Mouse (Mus musculus) forebrain, embryonic 16.5 days (tissue): Measurements from ENCODE around the gene Gpc6. TPM values are rescaled to one million over a fixed set of nuclear protein-coding genes. Genes with fewer than 3 reads are reported as not detected.
A peak's percentile ranks its signal among the peaks of the same experiment; 100 is the strongest.

Experiments
- ATAC-seq: fragments of 200-750 bp; cut with Nextera tagmentation; 2 replicates; pipeline ENCODE4 v1.8.0; 2017; ENCODE audit warnings: mild to moderate bottlenecking, moderate library complexity
- H3K27ac ChIP-seq: fragments of 300-500 bp; sonication (generic); 2 replicates; pipeline ENCODE4 v1.5.1; 2014; ENCODE audit warnings: low read length, control low read depth
- H3K27me3 ChIP-seq: fragments of 300-500 bp; sonication (generic); replicated peaks from 2 replicates; pipeline ENCODE4 v1.6.1; 2014; ENCODE audit warnings: low read length; ENCODE audit not compliant: control insufficient read depth, insufficient read depth
- H3K36me3 ChIP-seq: fragments of 300-500 bp; sonication (generic); 2 replicates; pipeline ENCODE4 v1.6.1; 2014; ENCODE audit not compliant: control insufficient read depth, insufficient read depth
- H3K4me1 ChIP-seq: fragments of 300-500 bp; sonication (generic); replicated peaks from 2 replicates; pipeline ENCODE4 v1.6.1; 2014; ENCODE audit warnings: low read length; ENCODE audit not compliant: control insufficient read depth, insufficient read depth
- H3K4me2 ChIP-seq: fragments of 300-500 bp; sonication (generic); 2 replicates; pipeline ENCODE4 v1.6.1; 2014; ENCODE audit warnings: mild to moderate bottlenecking, low read length, control low read depth
- H3K4me3 ChIP-seq: fragments of 300-500 bp; sonication (generic); replicated peaks from 2 replicates; pipeline ENCODE4 v1.5.1; 2014; ENCODE audit warnings: mild to moderate bottlenecking, low read length, control low read depth
- H3K9ac ChIP-seq: fragments of 300-500 bp; sonication (generic); replicated peaks from 2 replicates; pipeline ENCODE4 v1.6.1; 2014; ENCODE audit warnings: low read depth, low read length, control low read depth
- H3K9me3 ChIP-seq: fragments of 300-500 bp; sonication (generic); 2 replicates; pipeline ENCODE4 v1.6.1; 2016; ENCODE audit warnings: low read length; ENCODE audit not compliant: control insufficient read depth
- WGBS: fragments of 180-500 bp; shearing (Covaris S2); extraction: QIAGEN DNeasy Blood & Tissue Kit; methylation state at CpG from one replicate; pipeline ENCODE4 v1.1.7; 2014; 5-methylcytosine and 5-hydroxymethylcytosine counted together
- polyA plus RNA-seq: library from polyadenylated mRNA; unstranded; fragments of >200 nt; fragmentation: Nextera tagmentation; extraction: Ambion mirVana; gene quantifications from 2 replicates; pipeline ENCODE4 v1.2.1, GENCODE M21; 2015

The Gpc6 gene
- polyA plus RNA-seq, 1 experiment from 2014 or later, result 18.2 TPM

DNA sequence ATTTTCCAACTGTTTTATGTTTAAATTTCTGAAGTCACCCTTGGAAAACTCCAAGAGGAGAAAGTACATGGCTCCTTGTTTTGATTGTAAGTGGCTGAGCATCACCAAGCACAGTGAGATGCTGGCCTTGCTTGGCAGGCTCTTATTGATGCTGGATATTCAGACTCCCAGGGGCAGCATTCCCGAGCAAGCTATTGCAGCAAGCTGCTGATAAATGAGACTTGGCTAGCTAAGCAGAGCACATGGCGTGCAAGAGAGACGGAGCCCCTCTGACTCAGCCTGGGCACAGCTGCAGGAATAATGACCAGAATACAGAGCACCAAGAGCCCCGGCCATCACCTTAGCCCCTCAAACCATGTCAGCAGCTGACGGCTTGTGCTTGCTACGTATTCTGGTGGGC lies 1036.2 kb downstream of the Gpc6 start:
- peaks cover 12% of the 10 kb centered on the region for H3K4me1 ChIP-seq
- no peak overlapping the region for H3K4me3 ChIP-seq
- WGBS, result 38% methylated on average over 6 of the region's 6 CpGs
- H3K27ac ChIP-seq, result no peak overlapping the region
- no peak overlapping the region for H3K9ac ChIP-seq
- ATAC-seq, result peak; percentile 84
- no peaks in the 10 kb centered on the region for H3K9me3 ChIP-seq
- no peaks in the 10 kb centered on the region for H3K36me3 ChIP-seq
- no peaks in the 10 kb centered on the region for H3K27me3 ChIP-seq
- H3K4me2 ChIP-seq, result no peak overlapping the region

DNA sequence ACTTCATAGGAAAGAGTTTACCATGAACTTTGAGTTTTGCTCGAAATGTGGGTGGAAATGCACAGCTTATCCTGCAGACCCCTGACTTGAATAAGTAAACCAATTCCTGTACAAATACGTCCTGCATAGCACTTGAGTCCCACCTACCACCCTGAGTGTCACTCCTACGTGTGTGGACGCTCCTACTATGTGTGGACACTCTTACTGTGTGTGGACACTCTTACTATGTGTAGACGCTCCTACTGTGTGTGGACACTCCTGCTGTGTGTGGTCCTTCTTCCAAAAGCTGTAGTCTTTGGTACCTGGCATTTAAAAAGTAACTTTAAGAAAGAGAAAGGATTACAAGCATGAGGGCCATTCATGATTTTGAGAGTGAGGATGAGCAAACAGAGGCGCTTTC lies 1036.7 kb downstream of the Gpc6 start:
- Histone ChIP-seq H3K36me3 (no peaks in the 10 kb centered on the region), H3K4me3 (no peak overlapping the region), H3K9me3 (no peaks in the 10 kb centered on the region), H3K27me3 (no peaks in the 10 kb centered on the region), H3K4me1 (peaks cover 12% of the 10 kb centered on the region), H3K9ac (no peak overlapping the region), H3K4me2 (no peak overlapping the region), H3K27ac (no peak overlapping the region)
- ATAC-seq, result no peak
- 91% methylated on average over 6 of the region's 6 CpGs for WGBS

DNA sequence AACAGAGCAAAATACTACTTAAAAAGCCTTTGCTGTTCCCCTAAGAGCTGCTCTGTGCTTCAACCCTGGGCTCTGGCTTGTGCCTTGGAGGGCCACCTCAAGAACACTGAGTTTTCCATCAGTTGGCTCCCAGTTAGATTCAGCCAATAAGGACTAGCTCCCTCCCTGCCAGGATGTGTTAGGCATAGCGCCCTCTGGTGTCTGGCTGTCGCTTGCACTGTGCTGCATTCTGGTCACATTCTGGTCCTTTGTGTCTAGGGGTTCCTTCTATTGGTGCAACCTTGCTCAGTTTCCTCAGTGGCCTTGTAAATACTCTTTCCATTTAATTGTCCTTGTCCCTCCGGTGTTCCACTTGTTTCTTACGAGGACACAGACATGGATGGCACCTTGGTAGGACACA lies 1037.3 kb downstream of the Gpc6 start:
- Histone ChIP-seq H3K4me1 (peaks cover 12% of the 10 kb centered on the region), H3K9ac (no peak overlapping the region), H3K27ac (no peak overlapping the region), H3K9me3 (no peaks in the 10 kb centered on the region), H3K4me2 (no peak overlapping the region), H3K36me3 (no peaks in the 10 kb centered on the region), H3K27me3 (no peaks in the 10 kb centered on the region), H3K4me3 (no peak overlapping the region)
- WGBS, result 57% methylated on average over 4 of the region's 4 CpGs
- ATAC-seq, result no peak

DNA sequence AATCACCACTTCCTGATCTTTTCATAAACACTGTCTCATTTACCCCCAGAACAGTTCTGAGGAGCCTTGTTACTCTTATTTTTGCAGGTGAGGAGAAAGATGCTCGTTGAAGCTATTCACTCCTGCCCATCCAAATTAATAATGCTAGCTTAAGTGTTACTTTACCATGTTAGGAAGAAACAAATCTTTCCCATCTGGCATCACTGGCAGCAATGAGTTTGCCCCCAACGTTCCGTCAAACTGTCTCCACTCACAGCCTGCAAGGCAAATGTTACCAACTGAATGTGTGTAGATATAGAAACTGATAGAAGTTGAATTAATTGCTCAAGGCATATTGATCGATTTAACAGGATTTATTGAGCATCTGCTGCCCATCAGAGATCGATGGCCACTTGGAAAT lies 1047.5 kb downstream of the Gpc6 start:
- Histone ChIP-seq H3K27ac (no peak overlapping the region), H3K4me3 (no peak overlapping the region), H3K27me3 (no peaks in the 10 kb centered on the region), H3K36me3 (no peaks in the 10 kb centered on the region), H3K9me3 (no peaks in the 10 kb centered on the region), H3K9ac (no peak overlapping the region), H3K4me1 (no peaks in the 10 kb centered on the region), H3K4me2 (no peak overlapping the region)
- ATAC-seq, result no peak
- 75% methylated on average over 5 of the region's 5 CpGs for WGBS

- Histone ChIP-seq H3K27ac (no peak overlapping the region), H3K4me1 (0 out of 2 replicates have a peak, but pooled peaks cover 2% of the 10 kb centered on the region), H3K4me3 (no peak overlapping the region), H3K36me3 (no peaks in the 10 kb centered on the region), H3K9me3 (0 out of 2 replicates have a peak, but pooled peaks cover 2% of the 10 kb centered on the region), H3K27me3 (no peaks in the 10 kb centered on the region), H3K4me2 (no peak overlapping the region), H3K9ac (no peak overlapping the region)
- 74% methylated on average over 10 of the region's 10 CpGs for WGBS
- peak; percentile 88 for ATAC-seq
Observed at GRCm38 (mm10) chr14:117981532-117981931, 1056.4 kb downstream of the Gpc6 start.

DNA sequence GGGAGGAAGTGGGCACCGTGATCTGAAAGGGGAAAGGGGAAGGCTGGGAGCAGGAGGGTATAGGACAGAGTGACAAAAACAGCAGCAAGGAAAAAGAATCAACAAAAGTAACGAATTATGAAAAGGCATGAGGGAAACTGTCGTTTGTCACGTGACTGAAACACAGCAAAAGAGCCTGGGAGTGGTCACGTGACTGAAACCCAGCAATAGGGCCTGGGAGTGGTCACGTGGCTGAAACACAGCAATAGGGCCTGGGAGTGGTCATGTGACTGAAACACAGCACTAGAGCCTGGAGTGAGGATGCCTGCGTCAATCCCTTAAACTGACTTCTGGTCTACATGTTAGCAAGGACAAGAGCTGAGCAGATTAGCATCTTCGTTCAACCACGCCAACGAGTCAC lies 1063.3 kb downstream of the Gpc6 start:
- no peak overlapping the region for H3K4me2 ChIP-seq
- no peaks in the 10 kb centered on the region for H3K9me3 ChIP-seq
- H3K4me3 ChIP-seq, result no peak overlapping the region
- no peak overlapping the region for H3K9ac ChIP-seq
- no peaks in the 10 kb centered on the region for H3K4me1 ChIP-seq
- no peaks in the 10 kb centered on the region for H3K27me3 ChIP-seq
- 91% methylated on average over 10 of the region's 10 CpGs for WGBS
- ATAC-seq, result no peak
- no peaks in the 10 kb centered on the region for H3K36me3 ChIP-seq
- no peak overlapping the region for H3K27ac ChIP-seq

- H3K9me3 ChIP-seq, result no peaks in the 10 kb centered on the region
- H3K4me3 ChIP-seq, result no peak overlapping the region
- H3K27me3 ChIP-seq, result no peaks in the 10 kb centered on the region
- no peaks in the 10 kb centered on the region for H3K4me1 ChIP-seq
- H3K27ac ChIP-seq, result no peak overlapping the region
- H3K4me2 ChIP-seq, result no peak overlapping the region
- WGBS, result 81% methylated on average over 8 of the region's 8 CpGs
- ATAC-seq, result no peak
- H3K36me3 ChIP-seq, result no peaks in the 10 kb centered on the region
- no peak overlapping the region for H3K9ac ChIP-seq
Observed at GRCm38 (mm10) chr14:117990203-117990602, 1065.1 kb downstream of the Gpc6 start.

- no peak overlapping the region for H3K9ac ChIP-seq
- no peaks in the 10 kb centered on the region for H3K9me3 ChIP-seq
- H3K27ac ChIP-seq, result no peak overlapping the region
- 78% methylated on average over 8 of the region's 8 CpGs for WGBS
- H3K36me3 ChIP-seq, result no peaks in the 10 kb centered on the region
- no peak overlapping the region for H3K4me3 ChIP-seq
- no peaks in the 10 kb centered on the region for H3K27me3 ChIP-seq
- H3K4me1 ChIP-seq, result no peaks in the 10 kb centered on the region
- H3K4me2 ChIP-seq, result no peak overlapping the region
- ATAC-seq, result no peak
Observed at GRCm38 (mm10) chr14:117992600-117993256, 1067.6 kb downstream of the Gpc6 start.

- Histone ChIP-seq H3K4me2 (no peak overlapping the region), H3K27ac (no peak overlapping the region), H3K9me3 (no peaks in the 10 kb centered on the region), H3K9ac (no peak overlapping the region), H3K4me3 (no peak overlapping the region), H3K36me3 (no peaks in the 10 kb centered on the region), H3K27me3 (no peaks in the 10 kb centered on the region), H3K4me1 (no peaks in the 10 kb centered on the region)
- ATAC-seq, result no peak
- 92% methylated on average over 6 of the region's 6 CpGs for WGBS
Observed at GRCm38 (mm10) chr14:117993845-117994244, 1068.7 kb downstream of the Gpc6 start.

DNA sequence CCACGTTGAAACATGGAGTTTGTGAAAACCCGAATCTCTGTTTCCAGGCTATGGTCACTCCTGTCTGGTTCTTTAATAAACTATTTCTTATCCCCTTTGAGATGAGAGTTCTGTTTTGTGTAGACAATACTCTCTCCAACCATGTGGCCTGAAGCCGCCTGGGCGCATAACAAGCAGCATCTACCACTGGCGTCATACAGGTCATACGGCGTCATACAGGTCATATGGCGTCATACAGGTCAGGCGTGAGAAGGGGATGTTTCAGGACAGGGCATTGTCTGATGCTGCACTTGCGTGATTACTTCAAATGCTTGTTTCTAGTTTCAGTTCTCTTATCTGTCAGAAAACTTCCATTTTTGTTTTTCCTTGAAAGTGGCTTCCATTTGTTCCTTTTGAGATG lies 1079.3 kb downstream of the Gpc6 start:
- Histone ChIP-seq H3K4me3 (no peak overlapping the region), H3K4me1 (peaks cover 14% of the 10 kb centered on the region), H3K9me3 (no peaks in the 10 kb centered on the region), H3K27ac (no peak overlapping the region), H3K9ac (no peak overlapping the region), H3K4me2 (no peak overlapping the region), H3K36me3 (no peaks in the 10 kb centered on the region), H3K27me3 (0 out of 2 replicates have a peak, but pooled peaks cover 3% of the 10 kb centered on the region)
- WGBS, result 92% methylated on average over 10 of the region's 10 CpGs
- no peak for ATAC-seq
